Mouse (Mus musculus): ENCODE measurements around the gene Lrrc1. TPM values are rescaled to one million over a fixed set of nuclear protein-coding genes. Genes with fewer than 3 reads are reported as not detected.

The Lrrc1 gene
- polyA plus RNA-seq, 1 experiment: 4.4 TPM

GRCm38 (mm10) chr9:77403961-77404360 lies 140.7 kb downstream of the Lrrc1 start:
- Histone ChIP-seq H3K36me3 (ENCODE audit: control insufficient read depth, insufficient read depth) (no peaks in the 10 kb centered on the region), H3K27me3 (ENCODE audit: control insufficient read depth, insufficient read depth, insufficient read length) (no peaks in the 10 kb centered on the region), H3K4me3 (ENCODE audit: insufficient read depth, poor library complexity, severe bottlenecking) (no peak overlapping the region), H3K79me2 (ENCODE audit: control insufficient read depth, insufficient read depth) (no peaks in the 10 kb centered on the region), H3K79me3 (ENCODE audit: low read depth) (no peaks in the 10 kb centered on the region), H3ac (ENCODE audit: control insufficient read depth, insufficient read length, low read depth) (no peak overlapping the region)
- no peak for TF ChIP-seq CTCF (IDR thresholded peaks at IDR 0.05; ENCODE audit: control insufficient read depth, insufficient read depth, insufficient read length)
- TF ChIP-seq MYOD1 (IDR thresholded peaks at IDR 0.05; ENCODE audit: control insufficient read depth, insufficient read length, low read depth): no peak
- no peak for TF ChIP-seq FOSL1 (IDR thresholded peaks at IDR 0.05; ENCODE audit: insufficient read depth, low read length, poor library complexity, severe bottlenecking)
- TF ChIP-seq MYOG (IDR thresholded peaks at IDR 0.05; ENCODE audit: control insufficient read depth, extremely low read depth, insufficient read length): no peak
- no peak for TF ChIP-seq USF1 (IDR thresholded peaks at IDR 0.05; ENCODE audit: low read depth)
- no peak for TF ChIP-seq CEBPB (IDR thresholded peaks at IDR 0.05; ENCODE audit: low read depth)
- no peak for TF ChIP-seq MAX (IDR thresholded peaks at IDR 0.05)

GRCm38 (mm10) chr9:77402971-77403370 lies 141.7 kb downstream of the Lrrc1 start:
- no peaks in the 10 kb centered on the region for H3K79me3 ChIP-seq (ENCODE audit: low read depth)
- no peaks in the 10 kb centered on the region for H3K79me2 ChIP-seq (ENCODE audit: control insufficient read depth, insufficient read depth)
- H3K27me3 ChIP-seq (ENCODE audit: control insufficient read depth, insufficient read depth, insufficient read length): no peaks in the 10 kb centered on the region
- H3ac ChIP-seq (ENCODE audit: control insufficient read depth, insufficient read length, low read depth): no peak overlapping the region
- no peak for TF ChIP-seq CEBPB (IDR thresholded peaks at IDR 0.05; ENCODE audit: low read depth)
- no peak for TF ChIP-seq MYOD1 (IDR thresholded peaks at IDR 0.05; ENCODE audit: control insufficient read depth, insufficient read length, low read depth)
- TF ChIP-seq MYOG (IDR thresholded peaks at IDR 0.05; ENCODE audit: control insufficient read depth, extremely low read depth, insufficient read length): no peak
- no peak for TF ChIP-seq USF1 (IDR thresholded peaks at IDR 0.05; ENCODE audit: low read depth)
- TF ChIP-seq CTCF (IDR thresholded peaks at IDR 0.05; ENCODE audit: control insufficient read depth, insufficient read depth, insufficient read length): no peak
- no peak for TF ChIP-seq FOSL1 (IDR thresholded peaks at IDR 0.05; ENCODE audit: insufficient read depth, low read length, poor library complexity, severe bottlenecking)
- no peak overlapping the region for H3K4me3 ChIP-seq (ENCODE audit: insufficient read depth, poor library complexity, severe bottlenecking)
- H3K36me3 ChIP-seq (ENCODE audit: control insufficient read depth, insufficient read depth): no peaks in the 10 kb centered on the region

GRCm38 (mm10) chr9:77399801-77400200 lies 144.9 kb downstream of the Lrrc1 start:
- no peaks in the 10 kb centered on the region for H3K27me3 ChIP-seq (ENCODE audit: control insufficient read depth, insufficient read depth, insufficient read length)
- no peak overlapping the region for H3ac ChIP-seq (ENCODE audit: control insufficient read depth, insufficient read length, low read depth)
- no peak for TF ChIP-seq CTCF (IDR thresholded peaks at IDR 0.05; ENCODE audit: control insufficient read depth, insufficient read depth, insufficient read length)
- TF ChIP-seq FOSL1 (IDR thresholded peaks at IDR 0.05; ENCODE audit: insufficient read depth, low read length, poor library complexity, severe bottlenecking): no peak
- no peak for TF ChIP-seq MAX (IDR thresholded peaks at IDR 0.05)
- no peak for TF ChIP-seq MYOG (IDR thresholded peaks at IDR 0.05; ENCODE audit: control insufficient read depth, extremely low read depth, insufficient read length)
- no peak for TF ChIP-seq CEBPB (IDR thresholded peaks at IDR 0.05; ENCODE audit: low read depth)
- TF ChIP-seq USF1 (IDR thresholded peaks at IDR 0.05; ENCODE audit: low read depth): no peak
- no peak for TF ChIP-seq MYOD1 (IDR thresholded peaks at IDR 0.05; ENCODE audit: control insufficient read depth, insufficient read length, low read depth)
- H3K36me3 ChIP-seq (ENCODE audit: control insufficient read depth, insufficient read depth): no peaks in the 10 kb centered on the region
- no peak overlapping the region for H3K4me3 ChIP-seq (ENCODE audit: insufficient read depth, poor library complexity, severe bottlenecking)
- no peaks in the 10 kb centered on the region for H3K79me3 ChIP-seq (ENCODE audit: low read depth)
- no peaks in the 10 kb centered on the region for H3K79me2 ChIP-seq (ENCODE audit: control insufficient read depth, insufficient read depth)

GRCm38 (mm10) chr9:77398856-77399631 lies 145.6 kb downstream of the Lrrc1 start:
- H3K36me3 ChIP-seq (ENCODE audit: control insufficient read depth, insufficient read depth): no peaks in the 10 kb centered on the region
- H3K27me3 ChIP-seq (ENCODE audit: control insufficient read depth, insufficient read depth, insufficient read length): no peaks in the 10 kb centered on the region
- TF ChIP-seq MAX (IDR thresholded peaks at IDR 0.05) (no peak), MYOG (IDR thresholded peaks at IDR 0.05; ENCODE audit: control insufficient read depth, extremely low read depth, insufficient read length) (no peak), CTCF (IDR thresholded peaks at IDR 0.05; ENCODE audit: control insufficient read depth, insufficient read depth, insufficient read length) (no peak), CEBPB (IDR thresholded peaks at IDR 0.05; ENCODE audit: low read depth) (no peak)
- H3K79me3 ChIP-seq (ENCODE audit: low read depth): no peaks in the 10 kb centered on the region
- H3K79me2 ChIP-seq (ENCODE audit: control insufficient read depth, insufficient read depth): no peaks in the 10 kb centered on the region
- H3ac ChIP-seq (ENCODE audit: control insufficient read depth, insufficient read length, low read depth): no peak overlapping the region
- H3K4me3 ChIP-seq (ENCODE audit: insufficient read depth, poor library complexity, severe bottlenecking): no peak overlapping the region

GRCm38 (mm10) chr9:77397027-77397426 lies 147.6 kb downstream of the Lrrc1 start:
- Histone ChIP-seq H3K36me3 (ENCODE audit: control insufficient read depth, insufficient read depth) (no peaks in the 10 kb centered on the region), H3ac (ENCODE audit: control insufficient read depth, insufficient read length, low read depth) (no peak overlapping the region), H3K27me3 (ENCODE audit: control insufficient read depth, insufficient read depth, insufficient read length) (no peaks in the 10 kb centered on the region), H3K4me3 (ENCODE audit: insufficient read depth, poor library complexity, severe bottlenecking) (no peak overlapping the region), H3K79me2 (ENCODE audit: control insufficient read depth, insufficient read depth) (no peaks in the 10 kb centered on the region), H3K79me3 (ENCODE audit: low read depth) (no peaks in the 10 kb centered on the region)
- TF ChIP-seq FOSL1 (IDR thresholded peaks at IDR 0.05; ENCODE audit: insufficient read depth, low read length, poor library complexity, severe bottlenecking) (no peak), MYOD1 (IDR thresholded peaks at IDR 0.05; ENCODE audit: control insufficient read depth, insufficient read length, low read depth) (no peak), CTCF (IDR thresholded peaks at IDR 0.05; ENCODE audit: control insufficient read depth, insufficient read depth, insufficient read length) (no peak), MYOG (IDR thresholded peaks at IDR 0.05; ENCODE audit: control insufficient read depth, extremely low read depth, insufficient read length) (no peak), USF1 (IDR thresholded peaks at IDR 0.05; ENCODE audit: low read depth) (no peak), MAX (IDR thresholded peaks at IDR 0.05) (no peak), CEBPB (IDR thresholded peaks at IDR 0.05; ENCODE audit: low read depth) (no peak)
